Mouse (Mus musculus) A20 (cell line): ENCODE measurements around the gene Ccdc126.
"Not testable (repeated sequence)": the region's sequence is repeated elsewhere in the genome, so short reads cannot be mapped to it uniquely, and the experiment has no call there.

Experiments used
- DNase-seq: peaks from one replicate; pipeline ENCODE4 v3.0.0-alpha.2; 2011; ENCODE audit warnings: low read depth, low spot score

Ccdc126 gene

GRCm38 (mm10) chr6:49318966-49319594, at the start of gene Ccdc126:
Gene Ccdc126 (plus strand): TSS chr6:49319274.
- DNase-seq: peak; percentile 99

- no peak for DNase-seq
These were observed 49.2 kb upstream of the Ccdc126 start for GRCm38 (mm10) chr6:49269923-49270322.

- no peak for DNase-seq
These were observed 47.3 kb upstream of the Ccdc126 start for GRCm38 (mm10) chr6:49271815-49272214.

DNA sequence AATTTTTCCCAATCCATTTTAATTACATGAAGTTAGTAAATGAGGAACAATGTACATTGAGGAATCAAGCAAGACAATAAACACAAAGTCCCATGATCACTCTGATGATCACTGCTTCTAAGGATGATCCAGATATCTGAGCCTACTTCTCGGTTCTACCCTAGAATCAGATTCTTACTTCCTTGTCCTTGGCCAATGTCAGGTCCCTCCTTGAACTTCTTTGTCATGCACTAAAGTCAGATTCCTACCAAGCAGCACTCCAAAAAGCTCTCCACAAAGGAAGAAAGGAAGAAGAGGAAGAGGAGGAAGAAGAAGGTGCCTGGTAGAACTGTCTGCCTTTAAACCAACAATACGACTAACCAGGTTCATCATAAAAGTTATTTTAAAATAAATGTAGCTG, 46.2 kb upstream of the Ccdc126 start:
- DNase-seq: no peak

- no peak for DNase-seq
These were observed 45.1 kb upstream of the Ccdc126 start for GRCm38 (mm10) chr6:49273934-49274333.

GRCm38 (mm10) chr6:49274416-49275091, 44.5 kb upstream of the Ccdc126 start:
- DNase-seq: no peak

GRCm38 (mm10) chr6:49275296-49275695, 43.8 kb upstream of the Ccdc126 start:
- no peak for DNase-seq

DNA sequence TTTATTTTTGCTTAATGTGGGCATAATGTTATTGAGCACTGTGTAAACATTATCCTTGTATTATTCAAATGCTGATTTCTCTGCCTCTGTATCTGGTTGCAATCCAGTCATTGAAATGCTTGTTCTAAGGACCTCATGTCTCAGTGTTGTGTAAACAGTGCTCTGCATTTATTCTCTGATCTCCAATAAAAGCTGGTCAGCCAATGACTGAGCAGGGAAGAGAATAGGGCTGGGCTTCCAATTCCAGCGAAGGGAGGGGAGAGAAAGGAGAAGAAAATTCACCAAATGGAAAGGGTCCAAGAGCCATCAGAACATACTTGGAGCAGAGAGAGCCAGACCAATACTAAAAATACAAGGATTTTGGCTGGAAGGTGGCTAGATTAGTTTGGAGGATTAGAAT, 38.1 kb upstream of the Ccdc126 start:
- DNase-seq: no peak

GRCm38 (mm10) chr6:49282122-49282521, 37.0 kb upstream of the Ccdc126 start:
- DNase-seq: no peak

DNA sequence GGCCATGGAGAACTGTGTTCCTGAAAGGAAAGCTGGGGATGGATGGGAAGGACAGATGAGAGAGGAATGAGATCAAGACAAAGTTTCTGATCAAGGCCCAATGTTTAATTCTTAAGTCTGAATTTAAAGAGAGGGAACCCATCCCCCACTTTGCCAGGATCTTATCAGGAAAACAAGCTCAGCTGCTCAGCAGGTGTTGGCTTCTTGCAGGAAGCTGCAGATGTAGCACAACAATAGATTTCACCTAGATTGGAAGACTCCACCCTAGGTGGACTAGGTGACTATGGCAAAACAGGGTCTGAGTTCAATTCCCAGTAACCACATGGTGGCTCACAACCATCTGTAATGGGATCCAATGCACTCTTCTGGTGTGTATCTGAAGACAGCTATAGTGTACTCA, 20.8 kb upstream of the Ccdc126 start:
- DNase-seq: no peak

DNA sequence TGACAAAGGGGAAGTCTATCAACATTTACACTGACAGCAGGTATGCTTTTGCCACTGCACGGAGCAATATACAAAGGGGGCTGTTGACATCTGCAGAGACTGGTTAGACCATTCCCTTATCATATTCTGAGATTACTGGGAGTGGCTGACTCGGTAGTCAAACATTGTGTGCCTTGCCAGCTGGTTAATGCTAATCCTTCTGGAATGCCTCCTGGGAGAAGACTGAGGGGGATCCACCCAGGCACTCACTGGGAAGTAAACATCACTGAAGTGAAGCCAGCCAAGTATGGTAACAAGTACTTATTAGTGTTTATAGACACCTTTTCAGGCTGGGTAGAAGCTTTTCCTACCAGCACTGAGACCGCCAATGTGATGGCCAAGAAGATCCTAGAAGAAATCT, 4.3 kb upstream of the Ccdc126 start:
- DNase-seq: not testable (repeated sequence)

DNA sequence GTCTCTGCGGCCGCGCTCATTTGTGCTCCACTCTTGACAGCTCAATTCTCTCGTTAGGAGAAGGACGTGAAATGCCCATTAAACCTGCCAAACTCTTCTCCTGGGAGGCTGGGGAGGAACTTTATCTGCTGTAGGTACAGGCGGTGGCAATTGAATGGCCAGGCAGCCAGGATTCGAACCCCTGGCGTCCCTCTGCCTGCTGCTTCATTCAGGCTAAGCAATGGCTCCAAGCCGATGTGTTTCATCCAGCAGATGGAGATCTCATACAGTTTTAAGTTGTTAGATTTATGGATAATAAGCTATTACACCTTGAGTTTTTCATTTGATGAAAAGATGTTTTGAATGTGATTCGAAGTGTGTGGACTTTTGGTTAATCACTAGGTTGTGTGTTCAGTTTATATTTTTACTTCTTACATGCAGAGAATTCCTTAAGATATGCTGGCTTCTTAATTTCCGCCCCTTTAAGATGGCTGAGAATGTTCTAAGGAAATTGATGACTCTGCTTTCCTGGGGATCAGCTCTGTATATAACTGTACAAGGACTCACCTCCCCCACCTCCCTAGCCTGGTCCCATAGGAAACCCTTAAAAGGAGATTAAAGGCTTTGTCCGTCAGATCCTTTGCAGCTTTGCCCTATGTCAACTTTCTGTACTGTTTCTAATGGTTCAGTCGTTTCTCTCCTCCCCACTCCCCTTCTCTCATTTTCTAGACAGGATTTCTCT, 681 bp downstream of the Ccdc126 start:
- DNase-seq: peak; percentile 30

DNA sequence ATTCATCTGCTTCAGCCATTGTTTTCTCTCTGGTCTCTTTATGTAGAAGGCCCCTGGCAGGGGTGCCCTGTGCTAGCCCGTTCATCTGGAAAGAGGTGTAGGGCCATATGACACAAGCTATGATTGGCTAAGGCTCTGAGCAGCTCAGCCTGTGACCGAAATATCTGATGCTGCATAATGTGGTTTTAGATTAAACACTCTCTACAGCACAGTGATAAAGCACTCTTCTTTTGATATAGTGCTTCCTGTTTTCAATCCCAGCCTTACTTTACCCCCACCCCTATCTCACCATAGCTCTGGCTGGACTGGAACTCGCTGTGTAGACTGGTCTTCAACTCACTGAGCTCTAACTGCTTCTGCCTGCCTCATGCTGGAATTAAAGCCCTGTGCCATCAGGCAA, 2.3 kb downstream of the Ccdc126 start:
- peak; percentile 31 for DNase-seq

DNA sequence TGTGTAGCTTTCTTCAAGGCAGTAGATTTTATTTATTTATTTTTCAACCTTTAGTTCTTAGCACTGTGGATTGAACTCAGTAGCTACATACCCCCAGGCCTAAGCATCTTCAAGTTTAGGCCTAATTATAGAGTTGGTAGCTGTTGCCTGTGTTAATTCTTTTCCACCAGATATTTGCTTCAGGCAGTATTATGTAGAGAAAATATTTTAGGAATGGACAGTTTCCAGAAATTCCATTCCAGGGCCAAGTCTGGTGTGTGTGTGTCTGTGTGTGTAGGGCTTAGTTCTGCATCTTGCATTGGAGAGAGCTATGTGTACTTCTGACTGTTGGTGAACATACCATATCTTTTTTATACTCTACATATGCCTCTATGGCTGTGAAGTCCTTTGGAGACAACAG, 3.0 kb downstream of the Ccdc126 start:
- peak; percentile 41 for DNase-seq

DNA sequence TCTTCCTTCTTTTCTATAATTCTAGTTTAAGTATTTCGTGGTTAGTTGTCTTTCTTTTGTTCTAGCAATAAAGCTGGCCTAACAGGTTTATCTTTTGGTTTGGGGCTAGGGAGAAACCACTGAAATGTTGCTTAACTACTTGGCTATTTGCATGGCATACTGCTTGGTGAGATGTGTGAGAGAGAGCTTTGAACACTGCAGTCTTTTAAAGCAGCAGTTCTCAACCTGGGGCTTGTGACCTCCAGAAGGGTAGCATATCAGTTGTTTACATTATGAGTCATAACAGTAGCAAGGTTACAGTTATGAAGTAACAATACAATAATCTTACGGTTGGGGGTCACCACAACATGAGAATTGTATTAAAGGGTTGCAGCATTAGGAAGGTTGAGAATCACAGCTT, 3.9 kb downstream of the Ccdc126 start:
- peak; percentile 59 for DNase-seq

GRCm38 (mm10) chr6:49324528-49324927, 5.5 kb downstream of the Ccdc126 start:
- no peak for DNase-seq

GRCm38 (mm10) chr6:49325294-49325693, 6.2 kb downstream of the Ccdc126 start:
- no peak for DNase-seq

DNA sequence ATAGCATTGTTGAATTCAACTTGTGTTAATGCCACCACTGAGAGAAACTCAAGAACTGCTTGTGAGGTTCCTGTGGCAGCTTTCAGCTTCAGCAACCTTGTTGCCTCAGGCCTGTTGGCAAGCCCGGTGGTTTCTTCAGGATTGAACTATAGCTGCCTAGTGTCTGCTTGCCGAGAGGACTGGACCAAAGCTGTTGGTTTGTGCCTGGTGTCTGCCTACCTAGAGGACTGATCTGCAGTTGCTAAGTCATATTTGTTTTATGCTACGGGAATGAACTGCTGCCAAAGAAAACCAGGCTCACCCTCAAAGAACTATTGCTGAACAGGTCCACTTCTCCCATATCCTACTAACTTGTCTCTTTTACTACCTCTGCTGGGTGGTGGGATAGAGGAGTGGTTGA, 7.8 kb downstream of the Ccdc126 start:
- DNase-seq: no peak

DNA sequence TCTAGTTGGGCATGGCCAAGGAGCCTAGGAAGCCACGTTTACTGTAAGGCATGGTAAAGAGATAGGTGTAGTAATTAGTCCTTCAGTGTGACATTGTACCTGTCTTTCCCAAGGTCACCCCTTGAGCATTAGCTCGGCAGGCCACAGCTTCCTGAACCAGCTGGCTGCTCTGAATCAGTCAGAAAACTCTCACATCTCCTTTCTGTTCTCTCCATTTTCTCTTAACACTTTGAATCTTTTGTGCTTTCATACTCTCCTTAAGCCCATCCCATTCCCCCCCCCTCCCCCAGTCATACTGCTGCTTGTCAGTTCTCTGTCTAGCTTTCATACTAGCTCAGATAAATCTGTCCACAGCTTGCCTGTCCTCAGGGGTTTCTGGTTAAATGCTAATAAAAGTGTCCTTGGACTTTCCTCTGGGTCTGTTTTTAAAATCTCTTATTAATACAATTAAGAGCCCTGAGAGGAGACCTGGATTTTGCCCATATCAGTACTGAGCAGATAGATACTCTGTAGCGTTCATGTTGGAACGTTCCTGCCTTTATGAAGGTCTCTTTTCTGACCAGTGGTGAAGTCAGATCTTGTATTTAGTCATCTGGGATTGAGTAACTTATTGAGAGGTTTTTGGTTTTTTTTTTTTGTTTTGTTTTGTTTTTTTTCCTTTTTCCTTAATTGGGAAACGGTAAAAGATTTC, 12.4 kb downstream of the Ccdc126 start:
- DNase-seq: peak; percentile 21

DNA sequence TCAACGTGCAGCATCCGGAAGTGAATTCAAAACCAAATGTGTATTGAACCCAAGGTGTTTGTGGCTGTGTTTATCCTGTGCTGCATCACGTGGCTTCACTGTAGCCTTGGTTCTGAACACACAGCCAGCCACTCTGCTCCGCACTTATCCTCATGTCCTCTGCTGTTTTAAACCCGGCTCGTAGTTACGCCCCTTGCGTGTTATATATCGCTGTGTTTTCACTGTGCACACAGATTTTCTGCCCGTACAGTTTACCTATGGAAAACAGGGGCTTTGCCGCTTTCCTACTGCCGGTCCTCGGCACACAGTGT, 12.9 kb downstream of the Ccdc126 start:
- DNase-seq: no peak

- no peak for DNase-seq
These were observed 19.5 kb downstream of the Ccdc126 start for GRCm38 (mm10) chr6:49338566-49338965.

DNA sequence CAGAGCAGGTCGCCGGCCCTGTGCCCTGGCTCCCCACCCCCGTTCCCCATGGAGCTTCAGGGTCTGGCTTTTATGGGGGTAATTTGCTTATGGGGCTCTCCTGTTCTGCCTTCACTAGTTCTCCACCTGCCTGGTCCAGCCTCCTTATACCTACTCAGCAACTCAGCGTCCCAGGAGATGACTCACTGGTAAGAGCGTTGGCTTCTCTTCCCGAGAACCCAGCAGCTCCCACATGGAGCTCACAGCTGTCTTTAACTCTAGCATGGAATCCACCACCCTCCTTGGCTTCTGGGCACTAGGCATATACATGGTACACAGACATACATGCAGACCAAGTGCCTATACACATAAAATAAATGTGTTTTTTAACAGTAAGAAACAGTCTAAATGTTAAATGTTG, 20.1 kb downstream of the Ccdc126 start:
- DNase-seq: no peak
